Mouse (Mus musculus): ENCODE results near the gene Cetn3.

The Cetn3 gene

GRCm38 (mm10) chr13:81824576-81825330, 41.9 kb downstream of the Cetn3 start:
- DNase-seq, result no peak

GRCm38 (mm10) chr13:81828486-81828885, 45.6 kb downstream of the Cetn3 start:
- DNase-seq, result no peak

GRCm38 (mm10) chr13:81831838-81832237, 49.0 kb downstream of the Cetn3 start:
- no peak for DNase-seq

GRCm38 (mm10) chr13:81836386-81837177, 53.7 kb downstream of the Cetn3 start:
- DNase-seq, result no peak

- no peak for DNase-seq
Measured at GRCm38 (mm10) chr13:81838016-81838415, 55.1 kb downstream of the Cetn3 start.

GRCm38 (mm10) chr13:81838948-81839347, 56.1 kb downstream of the Cetn3 start:
- no peak for DNase-seq

GRCm38 (mm10) chr13:81840246-81840645, 57.4 kb downstream of the Cetn3 start:
- no peak for DNase-seq

- no peak for DNase-seq
Measured at GRCm38 (mm10) chr13:81840646-81841045, 57.8 kb downstream of the Cetn3 start.

GRCm38 (mm10) chr13:81842278-81842677, 59.4 kb downstream of the Cetn3 start:
- no peak for DNase-seq

Data from kidney, adult 11 months (tissue).